Mouse (Mus musculus) testis, adult 2 months (tissue): ENCODE measurements around the gene Med9. TPM values are rescaled to one million over a fixed set of nuclear protein-coding genes. Genes with fewer than 3 reads are reported as not detected.

ENCODE experiments used
- H3K27ac ChIP-seq: fragments of 200-500 bp; 2 replicates; pipeline ENCODE4 v1.5.1; 2012; ENCODE audit warnings: low read depth, low read length; ENCODE audit not compliant: control insufficient read depth, insufficient read depth
- H3K27me3 ChIP-seq: fragments of 200-500 bp; 2 replicates; pipeline ENCODE4 v1.6.1; 2012; ENCODE audit warnings: mild to moderate bottlenecking, low read length, moderate library complexity; ENCODE audit not compliant: control insufficient read depth, insufficient read depth
- H3K36me3 ChIP-seq: fragments of 200-500 bp; 2 replicates; pipeline ENCODE4 v1.6.1; 2012; ENCODE audit warnings: mild to moderate bottlenecking, low read length; ENCODE audit not compliant: control insufficient read depth, insufficient read depth
- H3K4me1 ChIP-seq: fragments of 200-500 bp; 2 replicates; pipeline ENCODE4 v1.6.1; 2012; ENCODE audit warnings: low read length; ENCODE audit not compliant: control insufficient read depth, insufficient read depth
- H3K4me3 ChIP-seq: fragments of 200-500 bp; 2 replicates; pipeline ENCODE4 v1.5.1; 2012; ENCODE audit warnings: low read depth, mild to moderate bottlenecking, low read length, moderate library complexity, mixed read lengths; ENCODE audit not compliant: control insufficient read depth
- CTCF ChIP-seq: fragments of 200-500 bp; IDR thresholded peaks from 2 replicates; pipeline ENCODE4 v1.5.1; 2012; ENCODE audit warnings: low read depth, mild to moderate bottlenecking, inconsistent platforms, low read length, moderate library complexity; ENCODE audit not compliant: control insufficient read depth, insufficient read depth, insufficient replicate concordance
- POLR2A ChIP-seq: fragments of 200-500 bp; IDR thresholded peaks from 2 replicates; pipeline ENCODE4 v1.6.1; 2012; ENCODE audit warnings: low read depth, mild to moderate bottlenecking, inconsistent platforms, low read length, moderate library complexity; ENCODE audit not compliant: control insufficient read depth
- polyA plus RNA-seq: library from polyadenylated mRNA; depleted of rRNA; stranded (reverse); fragments of >200 nt; gene quantifications from 2 replicates; pipeline ENCODE4 v1.2.3, GENCODE M21; 2012

Gene Med9
- polyA plus RNA-seq, 1 experiment, result 74.5 TPM

DNA sequence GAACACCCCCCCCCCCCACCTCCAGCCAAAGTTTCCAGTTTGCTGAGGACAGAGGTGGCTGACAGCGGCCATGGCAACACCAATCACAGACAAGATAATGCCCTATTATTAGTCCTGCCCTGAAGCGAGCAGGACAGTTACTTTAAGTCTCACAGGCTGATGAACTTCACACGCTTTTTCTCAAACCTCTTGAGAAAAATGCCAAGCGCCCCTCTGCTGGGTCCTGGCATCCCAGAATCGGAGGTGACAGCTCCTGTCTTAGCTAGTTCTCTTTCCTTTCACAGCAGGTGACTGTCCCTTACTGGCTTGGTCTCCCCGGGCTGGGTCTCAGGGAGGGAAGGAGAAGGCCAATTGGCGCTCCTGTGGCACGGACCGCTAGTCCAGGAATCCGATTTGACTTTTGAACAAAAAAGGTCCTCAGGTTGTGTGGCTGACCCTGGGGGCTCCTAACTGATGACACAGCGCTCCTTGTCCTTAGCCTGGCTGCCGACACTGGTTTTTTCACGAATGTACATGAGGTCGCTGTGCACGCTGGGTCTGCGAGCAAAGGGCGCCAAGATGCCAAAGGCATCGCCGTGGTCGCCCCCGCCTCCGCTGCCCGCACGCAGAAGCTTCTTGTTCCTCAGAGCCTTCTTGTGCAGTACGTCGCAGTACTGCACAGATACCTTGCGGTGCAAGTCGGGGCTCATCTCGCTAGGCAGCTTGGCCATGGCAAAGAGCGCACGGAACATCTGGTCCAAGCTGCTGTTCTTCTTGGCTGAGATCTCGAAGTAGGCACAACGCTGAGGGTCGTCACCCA, 15.6 kb downstream of the Med9 start:
- H3K4me3 ChIP-seq, result peak overlapping the region; percentile 75
- H3K36me3 ChIP-seq, result no peaks in the 10 kb centered on the region; the same call in 1 of the 2 replicates
- H3K27ac ChIP-seq, result peak overlapping the region; percentile 67
- TF ChIP-seq POLR2A, result no peak; the same call in 1 of the 2 replicates
- no peak for TF ChIP-seq CTCF
- no peaks in the 10 kb centered on the region for H3K27me3 ChIP-seq
- peaks cover 19% of the 10 kb centered on the region for H3K4me1 ChIP-seq

DNA sequence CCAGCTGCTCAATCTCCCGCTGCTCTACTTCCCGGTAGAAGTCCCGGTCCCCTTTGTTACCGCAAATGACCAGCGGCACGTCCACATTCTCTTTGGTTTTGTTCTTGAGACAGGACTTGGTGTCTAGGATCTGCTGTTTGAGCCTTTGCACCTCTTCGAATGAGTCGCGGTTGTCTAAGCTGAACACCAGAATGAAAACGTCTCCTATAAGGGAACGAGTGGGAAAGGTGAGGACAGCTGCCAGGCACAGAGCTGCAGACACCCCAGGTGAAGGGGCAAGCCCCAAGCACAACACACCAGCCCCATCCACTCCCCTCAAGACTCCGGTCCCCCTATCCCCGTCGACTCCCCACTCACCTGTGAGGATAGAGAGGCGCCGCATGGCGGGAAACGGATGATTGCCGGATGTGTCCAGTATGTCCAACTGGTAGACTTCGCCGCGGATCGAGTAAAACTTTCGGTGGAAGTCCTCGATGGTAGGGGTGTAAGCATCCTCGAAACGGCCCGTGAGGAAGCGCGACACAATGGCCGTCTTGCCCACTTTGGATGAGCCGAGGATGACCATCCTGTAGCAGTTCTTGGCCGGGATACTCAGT, 16.3 kb downstream of the Med9 start:
- peaks cover 17% of the 10 kb centered on the region for H3K4me1 ChIP-seq
- no peaks in the 10 kb centered on the region for H3K27me3 ChIP-seq
- peak overlapping the region; percentile 70 for H3K27ac ChIP-seq

DNA sequence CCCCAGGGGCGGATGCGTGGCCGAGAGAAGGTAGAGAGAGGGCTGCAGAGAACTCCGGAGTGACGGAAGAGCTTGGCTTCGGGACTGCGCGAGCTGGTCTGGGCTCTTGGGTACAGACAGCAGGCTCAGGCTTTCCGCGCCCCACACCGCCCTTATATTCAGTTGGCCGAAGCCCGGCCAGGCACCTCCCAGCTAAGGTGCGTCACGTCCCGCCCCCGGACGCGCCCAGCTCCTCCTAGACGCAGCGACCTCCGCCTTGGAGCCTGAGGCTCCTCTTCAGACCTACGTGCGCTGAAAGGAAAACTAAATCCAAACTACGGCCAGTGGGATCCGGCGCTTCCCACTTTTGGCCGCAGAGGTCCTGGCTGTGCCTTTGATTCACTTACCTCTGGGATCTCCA, 16.8 kb downstream of the Med9 start, which contains the start of gene Rasd1:
Rasd1 (minus strand) TSS at position 127 of the 400 bp plus-strand sequence.
- no peaks in the 10 kb centered on the region for H3K27me3 ChIP-seq
- no peak for TF ChIP-seq CTCF
- peak; percentile 93 for TF ChIP-seq POLR2A
- H3K27ac ChIP-seq, result peak within 1 kb of the TSS; percentile 70
- H3K4me1 ChIP-seq, result peaks cover 15% of the 10 kb centered on the region
- peak within 1 kb of the TSS; percentile 75 for H3K4me3 ChIP-seq
- H3K36me3 ChIP-seq, result no peaks in the 10 kb centered on the region; the same call in 1 of the 2 replicates

More for the DNA sequence above, 16.3 kb downstream of the Med9 start:
- TF ChIP-seq CTCF (no peak), POLR2A (no peak)
- no peaks in the 10 kb centered on the region; the same call in 1 of the 2 replicates for H3K36me3 ChIP-seq
- H3K4me3 ChIP-seq, result peak overlapping the region; percentile 75

DNA sequence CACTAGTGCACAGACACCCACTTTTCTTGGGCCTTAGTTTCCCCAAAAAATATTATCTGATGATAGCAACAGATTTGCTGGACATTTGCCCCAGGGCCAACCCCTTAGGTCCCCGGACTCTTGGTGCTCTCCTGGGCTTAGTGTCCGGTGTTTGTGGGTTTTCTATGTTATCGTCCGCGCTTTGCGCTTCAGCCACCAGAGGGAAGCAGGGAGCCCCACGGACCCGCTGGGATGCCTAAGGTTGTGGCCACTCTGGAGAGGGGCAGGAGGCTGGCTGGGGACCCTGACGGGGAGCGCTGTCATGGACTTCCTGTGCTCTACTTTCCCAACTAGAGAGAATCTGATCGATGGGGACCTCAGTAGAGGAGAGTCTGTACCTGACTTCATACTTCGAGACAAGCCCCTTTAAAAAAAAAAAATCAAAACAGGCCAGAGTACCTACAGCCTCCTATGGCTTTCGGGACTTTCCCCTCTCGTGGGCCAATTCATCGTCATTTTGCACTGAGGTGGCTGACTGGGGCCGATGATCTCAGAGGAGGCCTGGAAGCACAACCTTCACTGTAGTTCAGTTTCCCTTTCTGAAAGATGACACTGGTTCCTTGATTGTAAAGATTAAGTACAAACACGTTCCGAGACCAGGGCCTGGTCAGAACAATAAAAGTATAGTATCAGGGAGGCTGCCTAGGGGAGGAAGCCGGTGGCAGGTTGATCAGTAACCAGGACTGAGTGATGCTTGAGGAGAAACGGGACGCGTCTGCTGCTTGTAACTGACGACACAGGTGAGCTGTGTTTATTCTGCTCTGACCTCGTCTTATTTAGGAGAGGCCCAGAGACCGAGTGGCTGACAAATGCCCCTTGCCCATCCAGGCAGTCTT, 17.5 kb downstream of the Med9 start:
- Histone ChIP-seq H3K27me3 (no peaks in the 10 kb centered on the region), H3K4me3 (peak overlapping the region; percentile 75), H3K4me1 (peaks cover 11% of the 10 kb centered on the region), H3K27ac (0 out of 2 replicates have a peak overlapping the region, but pooled peaks have one; percentile 45), H3K36me3 (no peaks in the 10 kb centered on the region; the same call in 1 of the 2 replicates)
- TF ChIP-seq CTCF, result peak; percentile 67; the same call in 1 of the 2 replicates
- TF ChIP-seq POLR2A, result no peak

DNA sequence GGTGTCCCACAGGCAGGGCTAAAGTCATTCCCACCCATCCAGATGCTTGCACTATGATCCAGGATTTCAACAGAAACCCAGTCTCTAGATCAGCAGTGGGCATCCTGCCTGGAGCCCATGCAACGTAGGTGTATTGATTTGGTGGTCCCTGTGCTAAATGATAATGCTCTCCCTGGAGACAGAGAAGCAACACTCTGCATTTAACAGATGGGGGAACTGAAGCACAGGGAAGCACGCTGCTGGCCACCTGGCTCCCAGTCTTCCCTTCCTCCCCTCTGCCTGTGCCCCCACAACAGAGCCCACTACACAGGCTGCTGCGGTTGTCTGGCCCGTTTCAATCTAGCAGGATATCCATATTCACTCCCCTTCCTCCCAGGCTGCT, 18.1 kb downstream of the Med9 start:
- Histone ChIP-seq H3K27me3 (no peaks in the 10 kb centered on the region), H3K4me3 (no peak overlapping the region), H3K36me3 (no peaks in the 10 kb centered on the region), H3K27ac (no peak overlapping the region), H3K4me1 (peaks cover 9% of the 10 kb centered on the region)
- no peak for TF ChIP-seq POLR2A
- TF ChIP-seq CTCF, result no peak

DNA sequence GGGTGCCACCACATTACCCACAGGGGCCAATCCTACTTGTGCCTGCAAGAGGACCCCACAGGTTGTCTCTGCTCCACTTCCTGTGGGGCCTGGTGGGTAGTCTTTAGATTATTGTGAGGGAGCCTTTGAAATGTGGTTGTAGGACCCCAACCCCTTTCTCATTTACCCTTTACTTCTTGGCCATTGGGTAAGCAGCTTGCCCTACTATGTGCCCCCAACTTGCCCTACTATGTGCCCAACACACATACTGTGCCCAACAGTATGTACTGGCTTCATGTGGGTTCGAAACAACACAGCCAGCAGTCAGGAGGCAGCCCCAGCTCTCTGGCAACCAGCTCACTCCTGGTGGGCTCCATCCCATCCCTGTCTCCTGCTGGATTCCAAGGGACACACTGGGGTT, 19.8 kb downstream of the Med9 start:
- TF ChIP-seq POLR2A, result no peak
- no peak for TF ChIP-seq CTCF
- no peaks in the 10 kb centered on the region for H3K27me3 ChIP-seq
- peaks cover 9% of the 10 kb centered on the region for H3K4me1 ChIP-seq
- H3K4me3 ChIP-seq, result no peak overlapping the region
- H3K27ac ChIP-seq, result no peak overlapping the region
- H3K36me3 ChIP-seq, result no peaks in the 10 kb centered on the region

DNA sequence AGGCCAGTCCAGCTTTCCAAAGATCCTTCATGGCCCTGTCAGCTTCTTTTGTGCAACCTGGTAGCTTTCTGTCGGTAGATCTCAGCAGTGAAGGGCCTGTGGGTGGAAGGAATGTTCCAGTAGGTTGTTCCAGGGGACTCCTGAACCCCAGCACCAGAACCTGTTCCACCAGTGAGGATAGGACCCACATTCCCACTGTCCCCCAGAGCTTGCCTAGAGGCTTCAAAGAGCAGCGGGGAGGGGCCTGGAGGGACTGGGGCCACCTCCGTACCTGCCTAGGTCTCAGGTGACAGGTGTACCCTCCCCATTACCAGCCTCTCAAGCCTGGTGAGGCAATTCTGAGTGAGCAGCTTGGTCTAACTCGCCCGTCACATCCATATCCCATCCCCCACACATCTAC, 22.8 kb downstream of the Med9 start:
- H3K4me1 ChIP-seq, result peaks cover 1% of the 10 kb centered on the region; the same call in 1 of the 2 replicates
- no peaks in the 10 kb centered on the region for H3K36me3 ChIP-seq
- H3K27me3 ChIP-seq, result no peaks in the 10 kb centered on the region
- H3K4me3 ChIP-seq, result no peak overlapping the region
- H3K27ac ChIP-seq, result no peak overlapping the region
- TF ChIP-seq CTCF (no peak), POLR2A (no peak)
